Mouse (Mus musculus) liver, adult 2 months (tissue): Measurements from ENCODE around the gene H2-Aa.

ENCODE experiments used
- CTCF ChIP-seq: fragments of 200-500 bp; IDR thresholded peaks from 2 replicates; pipeline ENCODE4 v1.5.1; 2011; ENCODE audit warnings: low read depth, low read length, control low read depth
- POLR2A ChIP-seq: fragments of 200-500 bp; IDR thresholded peaks from 2 replicates; pipeline ENCODE4 v1.6.1; 2011; ENCODE audit warnings: low read length, control low read depth; ENCODE audit not compliant: insufficient read depth; ENCODE audit errors: extremely low read depth

GRCm38 (mm10) chr17:34295891-34296794 is 8.5 kb upstream of the H2-Aa start:
- TF ChIP-seq CTCF (no peak), POLR2A (no peak)
